Mouse (Mus musculus) olfactory bulb, adult 2 months (tissue): ENCODE data around the gene Ube2d2b. TPM values are rescaled to one million over a fixed set of nuclear protein-coding genes. Genes with fewer than 3 reads are reported as not detected.

ENCODE experiments used
- H3K27ac ChIP-seq: fragments of 200-500 bp; 2 replicates; pipeline ENCODE4 v1.5.1; 2012; ENCODE audit warnings: low read depth, low read length; ENCODE audit not compliant: insufficient read depth
- H3K4me1 ChIP-seq: fragments of 200-500 bp; 2 replicates; pipeline ENCODE4 v1.6.1; 2012; ENCODE audit warnings: low read length; ENCODE audit not compliant: control insufficient read depth, insufficient read depth
- H3K4me3 ChIP-seq: fragments of 200-500 bp; 2 replicates; pipeline ENCODE4 v1.5.1; 2012; ENCODE audit warnings: mild to moderate bottlenecking, low read depth, low read length, moderate library complexity; ENCODE audit not compliant: insufficient read depth
- CTCF ChIP-seq: fragments of 200-500 bp; IDR thresholded peaks from 2 replicates; pipeline ENCODE4 v1.5.1; 2012; ENCODE audit warnings: low read depth, mild to moderate bottlenecking, low read length, moderate library complexity; ENCODE audit not compliant: insufficient read depth
- POLR2A ChIP-seq: fragments of 200-500 bp; IDR thresholded peaks from 2 replicates; pipeline ENCODE4 v1.6.1; 2012; ENCODE audit warnings: mild to moderate bottlenecking, low read depth, low read length, moderate library complexity; ENCODE audit not compliant: insufficient read depth
- WGBS: fragments of 180-500 bp; shearing (Covaris S2); methylation state at CpG from one replicate; pipeline ENCODE4 v1.1.7; 2018; 5-methylcytosine and 5-hydroxymethylcytosine counted together
- polyA plus RNA-seq: library from polyadenylated mRNA; stranded (reverse); fragments of >200 nt; gene quantifications from 2 replicates; pipeline ENCODE4 v1.2.4, GENCODE M21; 2012; ENCODE audit warnings: low replicate concordance; ENCODE audit not compliant: missing spikeins, insufficient read depth, insufficient read length

The Ube2d2b gene
- polyA plus RNA-seq = not detected in 2 replicates

GRCm38 (mm10) chr5:107829998-107830560 lies at the start of gene Ube2d2b:
TSS of gene Ube2d2b (plus strand) at chr5:107830099.
- TF ChIP-seq POLR2A = no peak
- TF ChIP-seq CTCF = no peak
- WGBS = 97% methylated on average over 22 of the region's 22 CpGs
- H3K4me1 ChIP-seq = no peaks in the 10 kb centered on the region
- H3K4me3 ChIP-seq = no peak within 1 kb of the TSS
- no peak within 1 kb of the TSS for H3K27ac ChIP-seq

- no peak overlapping the region for H3K27ac ChIP-seq
- no peak for TF ChIP-seq CTCF
- TF ChIP-seq POLR2A = no peak
- WGBS = 94% methylated on average over 1 of the region's 1 CpGs
Observed at GRCm38 (mm10) chr5:107782360-107782759, 47.5 kb upstream of the Ube2d2b start.

GRCm38 (mm10) chr5:107787682-107788443 lies 42.0 kb upstream of the Ube2d2b start:
- WGBS = 88% methylated on average over 7 of the region's 7 CpGs
- no peak overlapping the region for H3K27ac ChIP-seq
- H3K4me3 ChIP-seq = no peak overlapping the region
- no peaks in the 10 kb centered on the region for H3K4me1 ChIP-seq
- TF ChIP-seq POLR2A (no peak), CTCF (no peak)

More at GRCm38 (mm10) chr5:107782360-107782759, 47.5 kb upstream of the Ube2d2b start:
- H3K4me3 ChIP-seq = no peak overlapping the region
- no peaks in the 10 kb centered on the region; the same call in 1 of the 2 replicates for H3K4me1 ChIP-seq

GRCm38 (mm10) chr5:107789492-107789891 lies 40.4 kb upstream of the Ube2d2b start:
- Histone ChIP-seq H3K4me1 (no peaks in the 10 kb centered on the region), H3K27ac (no peak overlapping the region), H3K4me3 (no peak overlapping the region)
- 73% methylated on average over 5 of the region's 5 CpGs for WGBS
- TF ChIP-seq POLR2A = no peak
- no peak for TF ChIP-seq CTCF

- H3K4me3 ChIP-seq = no peak overlapping the region
- no peaks in the 10 kb centered on the region for H3K4me1 ChIP-seq
- TF ChIP-seq POLR2A (no peak), CTCF (no peak)
- H3K27ac ChIP-seq = no peak overlapping the region
- WGBS = 90% methylated on average over 2 of the region's 2 CpGs
Observed at GRCm38 (mm10) chr5:107791966-107792365, 37.9 kb upstream of the Ube2d2b start.

GRCm38 (mm10) chr5:107792516-107792915 lies 37.4 kb upstream of the Ube2d2b start:
- H3K4me1 ChIP-seq = no peaks in the 10 kb centered on the region
- H3K27ac ChIP-seq = no peak overlapping the region
- no peak overlapping the region for H3K4me3 ChIP-seq
- 96% methylated on average over 3 of the region's 3 CpGs for WGBS
- TF ChIP-seq POLR2A = no peak
- no peak for TF ChIP-seq CTCF

- 31% methylated on average over 3 of the region's 3 CpGs for WGBS
Observed at GRCm38 (mm10) chr5:107793258-107793657, 36.6 kb upstream of the Ube2d2b start.

GRCm38 (mm10) chr5:107793927-107794326 lies 36.0 kb upstream of the Ube2d2b start:
- no peak for TF ChIP-seq POLR2A
- no peak for TF ChIP-seq CTCF
- Histone ChIP-seq H3K27ac (no peak overlapping the region), H3K4me1 (no peaks in the 10 kb centered on the region), H3K4me3 (no peak overlapping the region)
- WGBS = 46% methylated on average over 2 of the region's 2 CpGs

More at GRCm38 (mm10) chr5:107793258-107793657, 36.6 kb upstream of the Ube2d2b start:
- no peak overlapping the region for H3K27ac ChIP-seq
- H3K4me3 ChIP-seq = no peak overlapping the region
- TF ChIP-seq CTCF (no peak), POLR2A (no peak)
- H3K4me1 ChIP-seq = no peaks in the 10 kb centered on the region

GRCm38 (mm10) chr5:107798290-107798689 lies 31.6 kb upstream of the Ube2d2b start:
- no peak overlapping the region for H3K27ac ChIP-seq
- 96% methylated on average over 6 of the region's 6 CpGs for WGBS
- H3K4me1 ChIP-seq = no peaks in the 10 kb centered on the region
- no peak overlapping the region for H3K4me3 ChIP-seq
- no peak for TF ChIP-seq CTCF
- no peak for TF ChIP-seq POLR2A

- 72% methylated on average over 2 of the region's 2 CpGs for WGBS
- TF ChIP-seq CTCF (no peak), POLR2A (no peak)
- Histone ChIP-seq H3K27ac (no peak overlapping the region), H3K4me1 (no peaks in the 10 kb centered on the region), H3K4me3 (no peak overlapping the region)
Observed at GRCm38 (mm10) chr5:107801234-107801633, 28.7 kb upstream of the Ube2d2b start.
